Mouse (Mus musculus): ENCODE results near the gene Ntrk3.

- TF ChIP-seq EP300 (optimal IDR thresholded peaks at IDR 0.05) (no peak), CTCF (IDR thresholded peaks at IDR 0.05; ENCODE audit: low read depth) (no peak)
These were observed 159.1 kb downstream of the Ntrk3 start for GRCm38 (mm10) chr7:78578461-78579359.
